Mouse (Mus musculus) brain, embryonic 18.5 days (tissue): ENCODE data around the gene Hirip3.
A peak's percentile ranks its signal among the peaks of the same experiment; 100 is the strongest.

Experiments used
- DNase-seq: peaks from one replicate; pipeline ENCODE4 v3.0.0-alpha.2; 2012; ENCODE audit warnings: low read depth, low spot score

Gene Hirip3

DNA sequence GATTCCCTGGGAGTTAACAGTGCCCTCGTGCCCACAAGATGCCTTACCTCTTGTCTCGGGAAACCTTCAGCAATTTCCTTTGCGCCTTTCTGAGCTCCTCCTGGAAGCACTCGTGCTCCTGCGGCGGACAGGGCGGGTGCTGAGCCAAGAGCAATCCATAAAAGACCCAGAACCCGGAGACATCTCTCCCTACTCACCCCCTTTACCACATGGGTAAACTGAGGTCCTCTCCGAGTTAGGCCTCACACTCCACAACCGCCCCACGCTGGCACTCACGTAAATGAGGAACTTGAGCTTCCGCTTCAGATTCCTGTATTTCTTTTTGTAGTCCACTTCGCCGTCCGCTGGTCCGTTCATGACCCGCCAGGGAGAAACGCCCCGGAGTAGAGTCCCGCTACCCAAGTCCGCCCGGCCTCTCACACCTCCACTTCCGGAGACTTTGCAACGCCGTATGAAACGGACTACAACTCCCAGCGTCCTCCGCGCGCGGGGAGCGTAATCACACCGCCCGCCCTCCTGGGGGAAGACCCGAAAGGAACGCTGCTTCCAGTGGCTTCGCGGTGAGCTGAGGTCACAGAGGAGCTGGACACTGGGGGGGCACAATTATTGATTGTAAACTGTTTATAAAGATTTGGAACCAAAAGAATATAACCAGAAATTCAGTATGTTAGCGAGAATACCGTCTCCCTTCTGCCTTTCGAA lies at the start of gene Hirip3:
Hirip3 (plus strand) TSS at position 544 of the 702 bp plus-strand sequence.
- DNase-seq = peak; percentile 83

- no peak for DNase-seq
Measured at GRCm38 (mm10) chr7:126815726-126816222, 46.0 kb upstream of the Hirip3 start.

GRCm38 (mm10) chr7:126816494-126816893 lies 45.3 kb upstream of the Hirip3 start:
- no peak for DNase-seq

GRCm38 (mm10) chr7:126817595-126817994 lies 44.2 kb upstream of the Hirip3 start:
- no peak for DNase-seq

DNA sequence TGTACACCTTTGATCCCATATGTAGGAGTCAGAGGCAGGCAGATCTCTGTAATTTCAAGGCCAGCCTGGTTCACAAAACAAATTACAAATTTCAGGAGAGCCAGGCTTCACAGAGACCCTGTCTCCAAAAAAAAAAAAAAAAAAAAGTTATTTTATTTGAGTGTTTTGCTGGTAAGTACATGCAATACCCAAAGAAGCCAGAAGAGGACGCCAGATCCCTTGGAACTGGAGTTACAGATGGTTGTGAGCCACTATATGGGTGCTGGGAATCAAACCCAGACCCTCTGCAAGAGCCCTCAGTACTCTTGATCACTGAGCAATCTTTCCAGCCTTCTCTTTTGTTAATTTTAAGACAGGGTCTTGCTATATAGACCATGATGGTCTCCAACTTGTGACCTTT lies 43.0 kb upstream of the Hirip3 start:
- DNase-seq = no peak

GRCm38 (mm10) chr7:126821835-126822511 lies 39.8 kb upstream of the Hirip3 start:
- DNase-seq = no peak

DNA sequence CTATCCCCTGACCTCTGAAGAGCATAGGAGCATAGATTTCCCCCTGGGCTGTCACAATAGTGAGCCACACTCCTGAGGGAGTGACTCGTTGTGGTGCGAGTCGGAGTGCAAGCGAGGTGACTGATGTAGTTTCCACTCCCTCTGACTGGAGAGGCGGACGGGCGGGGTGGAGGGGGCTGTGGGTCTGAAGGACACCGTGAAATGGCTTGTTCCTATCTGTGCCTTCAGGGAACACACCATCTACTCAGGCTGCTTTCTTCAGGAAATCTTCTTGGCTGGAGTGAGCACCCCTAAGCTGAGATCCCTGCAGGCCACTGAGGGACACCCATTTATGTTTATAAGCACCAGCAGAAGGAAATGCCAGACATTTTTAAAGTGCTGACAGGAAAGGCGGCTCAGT lies 39.0 kb upstream of the Hirip3 start:
- no peak for DNase-seq

- DNase-seq = no peak
Measured at GRCm38 (mm10) chr7:126823202-126823711, 38.5 kb upstream of the Hirip3 start.

GRCm38 (mm10) chr7:126823940-126824339 lies 37.8 kb upstream of the Hirip3 start:
- DNase-seq = no peak

- no peak for DNase-seq
Measured at GRCm38 (mm10) chr7:126825403-126825802, 36.4 kb upstream of the Hirip3 start.

- no peak for DNase-seq
Measured at GRCm38 (mm10) chr7:126825952-126826351, 35.8 kb upstream of the Hirip3 start.

GRCm38 (mm10) chr7:126831539-126831938 lies 30.2 kb upstream of the Hirip3 start, which contains the start of gene 4930451I11Rik:
Gene 4930451I11Rik, minus strand, starts transcription at chr7:126831639.
- no peak for DNase-seq

- DNase-seq = no peak
Measured at GRCm38 (mm10) chr7:126832036-126832598, 29.7 kb upstream of the Hirip3 start.

GRCm38 (mm10) chr7:126833294-126833693 lies 28.5 kb upstream of the Hirip3 start:
- no peak for DNase-seq

- DNase-seq = no peak
Measured at GRCm38 (mm10) chr7:126843276-126843675, 18.5 kb upstream of the Hirip3 start.

DNA sequence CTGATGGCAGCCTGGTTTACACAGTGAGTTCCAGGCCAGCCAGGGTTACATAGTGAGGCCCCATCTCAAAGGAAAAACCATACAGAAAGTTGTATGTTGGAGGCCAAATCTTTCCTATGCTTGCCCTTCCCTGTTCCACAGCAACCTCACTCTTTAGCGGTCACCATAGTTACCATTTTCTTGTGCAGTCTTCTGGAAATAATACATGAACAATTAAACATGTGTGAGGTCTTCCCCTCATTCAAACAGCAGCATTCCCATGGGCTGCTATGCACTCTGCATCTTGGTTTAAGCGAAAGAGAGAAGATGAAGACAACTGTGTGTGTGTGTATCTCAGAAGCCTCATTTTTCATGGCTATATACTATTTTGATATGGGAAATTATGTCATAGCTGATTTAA lies 16.3 kb upstream of the Hirip3 start:
- DNase-seq = no peak

GRCm38 (mm10) chr7:126847116-126847420 lies 14.7 kb upstream of the Hirip3 start, which contains the start of gene Doc2a:
Gene Doc2a, plus strand, starts transcription at chr7:126847416.
- no peak for DNase-seq

- no peak for DNase-seq
Measured at GRCm38 (mm10) chr7:126847421-126848398, 14.1 kb upstream of the Hirip3 start.

- no peak for DNase-seq
Measured at GRCm38 (mm10) chr7:126848794-126849193, 13.0 kb upstream of the Hirip3 start.

DNA sequence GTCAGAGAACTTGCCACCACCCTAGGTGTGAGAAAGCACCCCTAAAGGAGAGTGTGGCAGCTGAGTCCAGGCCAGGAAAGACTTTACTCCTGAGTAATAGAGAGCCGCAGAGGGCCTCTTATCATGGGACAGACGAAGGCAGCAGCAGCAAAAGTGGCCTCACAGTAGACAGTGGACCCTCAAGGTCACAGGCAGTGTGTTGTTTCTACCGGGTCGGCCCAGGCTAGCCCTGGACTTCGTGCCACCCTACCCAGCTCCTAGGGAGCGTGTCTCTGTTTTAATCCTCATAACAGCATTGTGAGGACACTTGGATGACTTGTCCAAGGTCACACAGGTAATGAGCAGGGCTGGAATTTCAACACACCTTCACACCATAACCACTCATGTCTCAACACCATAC lies 11.6 kb upstream of the Hirip3 start:
- no peak for DNase-seq

GRCm38 (mm10) chr7:126851192-126851591 lies 10.6 kb upstream of the Hirip3 start:
- DNase-seq = no peak
